Mouse (Mus musculus) midbrain, embryonic 15.5 days (tissue): ENCODE results near the gene Olfr868. TPM values are rescaled to one million over a fixed set of nuclear protein-coding genes. Genes with fewer than 3 reads are reported as not detected.

ENCODE experiments used
- ATAC-seq: fragments of 200-750 bp; cut with Nextera tagmentation; replicated peaks from 2 replicates; pipeline ENCODE4 v1.8.0; 2017; ENCODE audit warnings: moderate TSS enrichment
- H3K27ac ChIP-seq: fragments of 300-500 bp; sonication (generic); 2 replicates; pipeline ENCODE4 v1.5.1; 2015; ENCODE audit warnings: mild to moderate bottlenecking, inconsistent platforms
- H3K27me3 ChIP-seq: fragments of 300-500 bp; sonication (generic); replicated peaks from 2 replicates; pipeline ENCODE4 v1.6.1; 2015; ENCODE audit warnings: inconsistent platforms
- H3K36me3 ChIP-seq: fragments of 300-500 bp; sonication (generic); replicated peaks from 2 replicates; pipeline ENCODE4 v1.6.1; 2015; ENCODE audit warnings: inconsistent platforms
- H3K4me1 ChIP-seq: fragments of 300-500 bp; sonication (generic); 2 replicates; pipeline ENCODE4 v1.6.1; 2015; ENCODE audit warnings: inconsistent platforms
- H3K4me2 ChIP-seq: fragments of 300-500 bp; sonication (generic); 2 replicates; pipeline ENCODE4 v1.6.1; 2015; ENCODE audit warnings: inconsistent platforms, mild to moderate bottlenecking, moderate library complexity
- H3K4me3 ChIP-seq: fragments of 300-500 bp; sonication (generic); 2 replicates; pipeline ENCODE4 v1.5.1; 2015; ENCODE audit warnings: mild to moderate bottlenecking, inconsistent platforms
- H3K9ac ChIP-seq: fragments of 300-500 bp; sonication (generic); 2 replicates; pipeline ENCODE4 v1.6.1; 2015; ENCODE audit warnings: mild to moderate bottlenecking, inconsistent platforms
- H3K9me3 ChIP-seq: fragments of 300-500 bp; sonication (generic); 2 replicates; pipeline ENCODE4 v1.6.1; 2016; ENCODE audit warnings: inconsistent platforms
- WGBS: fragments of 180-500 bp; shearing (Covaris S2); methylation state at CpG from one replicate; pipeline ENCODE4 v1.1.7; 2015; ENCODE audit warnings: mixed read lengths; 5-methylcytosine and 5-hydroxymethylcytosine counted together
- polyA plus RNA-seq: library from polyadenylated mRNA; unstranded; fragments of >200 nt; fragmentation: Nextera tagmentation; extraction: Ambion mirVana; gene quantifications from 2 replicates; pipeline ENCODE4 v1.2.1, GENCODE M21; 2015

Gene Olfr868
- polyA plus RNA-seq, result not detected in 2 replicates

DNA sequence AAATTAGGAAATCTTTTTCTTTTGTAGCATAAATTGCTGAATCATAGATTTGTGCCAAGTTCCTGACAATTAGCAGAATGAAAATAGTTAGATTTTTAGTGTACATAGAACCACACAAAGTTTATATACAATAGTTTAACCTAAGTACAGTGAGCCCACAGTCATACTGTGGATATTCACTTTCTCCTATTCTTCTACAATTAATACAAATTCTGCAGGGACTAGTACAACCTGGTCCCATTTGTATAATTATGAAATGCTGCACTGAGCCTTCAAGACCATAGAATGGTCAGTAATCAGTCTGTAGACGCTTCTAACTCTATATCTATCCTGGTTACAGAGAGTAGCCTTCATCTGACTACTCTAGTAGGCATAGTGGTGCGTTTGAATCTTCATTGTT lies at the start of gene Olfr868:
TSS of gene Olfr868 (plus strand) at position 301 of the 400 bp plus-strand sequence.
- Histone ChIP-seq H3K9ac (no peak within 1 kb of the TSS), H3K4me2 (no peak within 1 kb of the TSS), H3K27ac (no peak within 1 kb of the TSS), H3K27me3 (no peaks in the 10 kb centered on the region), H3K4me1 (no peaks in the 10 kb centered on the region), H3K36me3 (no peaks in the 10 kb centered on the region), H3K9me3 (peaks cover 9% of the 10 kb centered on the region), H3K4me3 (no peak within 1 kb of the TSS)
- WGBS, result 41% methylated on average over 2 of the region's 2 CpGs
- no peak for ATAC-seq

DNA sequence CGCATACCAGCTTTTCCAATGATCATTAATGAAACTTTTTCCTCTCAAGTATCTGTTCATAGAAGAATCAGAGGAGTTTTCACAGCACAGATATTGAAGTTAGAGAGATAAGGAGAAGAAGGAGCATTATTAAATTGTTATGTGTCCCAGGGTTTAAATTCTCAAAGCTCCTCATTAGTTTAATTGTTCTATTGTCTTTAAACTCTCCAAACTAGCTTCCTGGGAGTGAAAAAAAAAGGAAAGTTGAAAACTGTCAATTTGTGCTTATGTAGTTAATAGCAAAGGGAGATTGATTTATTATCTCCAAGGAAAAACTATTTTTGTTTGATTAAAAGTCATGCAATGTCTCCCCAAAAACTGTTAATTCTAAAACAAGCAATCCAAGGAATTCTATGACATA lies 41.0 kb upstream of the Olfr868 start, which contains the start of gene Olfr867:
TSS of gene Olfr867 (minus strand) at position 101 of the 400 bp plus-strand sequence.
- Histone ChIP-seq H3K4me3 (no peak within 1 kb of the TSS), H3K9ac (no peak within 1 kb of the TSS), H3K9me3 (0 out of 2 replicates have a peak, but pooled peaks cover 5% of the 10 kb centered on the region), H3K36me3 (no peaks in the 10 kb centered on the region), H3K27ac (no peak within 1 kb of the TSS), H3K4me1 (no peaks in the 10 kb centered on the region), H3K4me2 (no peak within 1 kb of the TSS), H3K27me3 (no peaks in the 10 kb centered on the region)
- no peak for ATAC-seq
- 87% methylated on average over 1 of the region's 1 CpGs for WGBS

DNA sequence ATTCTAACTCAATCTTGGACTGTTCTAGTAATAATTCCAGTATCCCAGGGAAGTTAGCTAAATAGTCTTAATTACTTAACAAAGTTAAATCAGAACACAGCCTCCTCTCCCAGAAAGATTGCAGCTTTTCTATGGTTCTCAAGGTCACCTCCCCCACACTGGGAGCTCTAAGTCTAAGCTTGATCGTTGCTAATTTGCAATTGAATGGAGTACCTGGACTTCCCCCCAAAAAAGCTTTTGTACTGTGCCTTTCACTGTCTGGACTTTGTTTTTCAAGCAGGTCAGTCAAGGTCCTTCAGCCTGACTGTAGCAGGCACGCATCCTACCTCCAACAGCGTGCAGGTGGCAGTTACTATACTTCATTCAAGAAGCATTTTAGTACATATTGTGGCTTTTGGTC lies 28.2 kb upstream of the Olfr868 start:
- Histone ChIP-seq H3K9ac (no peak overlapping the region), H3K4me1 (no peaks in the 10 kb centered on the region), H3K27ac (no peak overlapping the region), H3K27me3 (no peaks in the 10 kb centered on the region), H3K9me3 (peaks cover 13% of the 10 kb centered on the region), H3K36me3 (no peaks in the 10 kb centered on the region), H3K4me3 (no peak overlapping the region), H3K4me2 (no peak overlapping the region)
- ATAC-seq, result no peak
- WGBS, result 70% methylated on average over 3 of the region's 3 CpGs

DNA sequence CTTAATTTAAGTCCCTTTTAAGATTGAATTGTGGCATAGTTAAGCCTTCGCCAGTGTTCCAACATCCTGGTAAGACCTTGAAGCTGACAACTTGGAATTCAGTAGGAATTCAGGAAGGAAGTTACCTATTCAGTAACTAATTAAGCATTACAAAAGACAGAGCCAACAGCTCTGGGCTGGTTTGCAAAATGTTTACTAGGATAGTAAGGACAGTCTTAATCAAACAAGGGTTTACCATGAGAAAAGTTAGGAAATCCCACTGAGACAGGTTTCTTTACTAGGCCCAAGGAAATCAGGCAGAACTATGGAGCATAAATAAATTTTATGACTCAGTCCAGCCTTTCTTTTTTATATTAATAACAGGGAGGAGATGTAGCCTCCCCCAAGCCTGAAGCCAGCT lies 27.1 kb upstream of the Olfr868 start:
- peaks cover 16% of the 10 kb centered on the region for H3K9me3 ChIP-seq
- no peaks in the 10 kb centered on the region for H3K27me3 ChIP-seq
- WGBS, result 89% methylated on average over 1 of the region's 1 CpGs
- no peak overlapping the region for H3K9ac ChIP-seq
- H3K27ac ChIP-seq, result no peak overlapping the region
- no peaks in the 10 kb centered on the region for H3K4me1 ChIP-seq
- H3K4me3 ChIP-seq, result no peak overlapping the region
- no peaks in the 10 kb centered on the region for H3K36me3 ChIP-seq
- no peak for ATAC-seq
- H3K4me2 ChIP-seq, result no peak overlapping the region

DNA sequence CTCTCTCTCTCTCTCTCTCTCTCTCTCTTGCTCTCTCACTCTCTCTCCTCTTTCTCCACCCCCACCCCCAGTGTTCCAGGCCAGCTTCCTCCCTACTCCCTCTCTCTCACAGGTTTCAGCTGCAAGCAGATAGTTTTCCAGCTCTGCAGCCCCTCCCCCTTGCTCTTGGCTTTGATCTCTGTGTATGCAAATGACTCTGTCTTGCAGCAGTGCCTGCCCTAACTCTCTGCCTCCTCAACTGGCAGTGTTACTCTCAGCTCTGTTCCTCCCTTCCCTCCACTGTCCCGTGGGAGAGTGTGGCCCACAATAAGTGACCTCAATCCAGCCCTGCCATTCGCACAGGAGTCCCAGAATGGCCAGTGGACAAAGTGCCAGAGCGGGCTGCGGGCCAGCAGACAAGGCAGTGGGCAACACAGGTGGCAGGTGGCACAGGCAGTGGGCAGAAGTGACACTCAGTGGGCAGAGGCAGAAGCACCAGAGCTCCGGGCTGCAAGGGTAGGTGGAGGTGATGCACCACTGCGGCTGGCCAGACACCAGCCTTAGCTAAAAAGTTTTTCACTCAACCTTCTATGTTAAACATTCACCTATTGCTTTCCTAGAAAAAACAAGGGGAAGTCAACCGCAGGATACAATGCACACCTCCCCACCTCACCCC lies 24.8 kb upstream of the Olfr868 start:
- 74% methylated on average over 7 of the region's 7 CpGs for WGBS
- Histone ChIP-seq H3K27me3 (no peaks in the 10 kb centered on the region), H3K9me3 (peaks cover 27% of the 10 kb centered on the region), H3K27ac (no peak overlapping the region), H3K9ac (no peak overlapping the region), H3K4me1 (no peaks in the 10 kb centered on the region), H3K4me3 (no peak overlapping the region), H3K4me2 (no peak overlapping the region), H3K36me3 (no peaks in the 10 kb centered on the region)
- no peak for ATAC-seq

DNA sequence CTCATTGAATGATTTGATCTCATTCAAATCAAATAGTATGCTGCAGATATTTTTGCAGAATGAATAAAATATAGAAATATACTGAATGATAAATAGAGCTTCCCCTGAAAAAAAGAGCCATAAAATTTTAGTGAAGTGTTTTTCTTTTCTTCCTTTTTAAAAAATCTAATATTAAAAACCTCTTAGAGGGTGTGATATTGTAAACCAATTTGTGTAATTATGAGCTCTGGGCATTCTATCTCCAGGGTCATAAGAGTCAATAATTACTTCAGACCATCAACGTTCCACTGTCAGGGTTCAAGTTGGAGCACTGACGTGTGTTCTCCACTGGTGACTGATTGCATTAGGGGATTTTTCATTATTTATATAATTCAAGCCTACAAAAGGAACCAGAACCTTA lies 30.3 kb downstream of the Olfr868 start, which contains the start of gene Olfr869:
TSS of gene Olfr869 (plus strand) at position 301 of the 400 bp plus-strand sequence.
- Histone ChIP-seq H3K9me3 (peaks cover 9% of the 10 kb centered on the region; the same call in 1 of the 2 replicates), H3K36me3 (no peaks in the 10 kb centered on the region), H3K27ac (no peak within 1 kb of the TSS), H3K4me2 (no peak within 1 kb of the TSS), H3K27me3 (no peaks in the 10 kb centered on the region), H3K4me3 (no peak within 1 kb of the TSS), H3K9ac (no peak within 1 kb of the TSS), H3K4me1 (no peaks in the 10 kb centered on the region)
- no peak for ATAC-seq
- 80% methylated on average over 2 of the region's 2 CpGs for WGBS

DNA sequence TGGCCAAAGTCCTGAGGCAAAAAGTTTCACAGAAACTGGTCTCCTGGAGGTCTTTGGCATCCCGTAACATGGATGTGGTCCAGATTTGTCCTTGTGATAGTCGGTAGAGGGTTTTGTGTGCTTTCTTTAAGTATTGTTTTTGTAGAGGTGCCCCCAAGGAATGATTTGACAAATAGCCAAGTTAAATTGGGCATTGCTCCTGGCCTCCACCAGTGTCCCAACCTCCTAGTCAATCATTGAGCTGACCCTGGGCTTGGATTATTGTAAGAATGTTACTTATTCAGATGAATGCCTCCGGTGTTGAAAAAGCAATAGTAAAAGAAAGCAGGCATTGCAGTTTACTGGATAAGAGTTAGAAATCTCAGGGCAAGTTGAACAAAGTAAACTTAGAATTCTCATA lies 51.3 kb downstream of the Olfr868 start:
- Histone ChIP-seq H3K9ac (no peak overlapping the region), H3K9me3 (peaks cover 18% of the 10 kb centered on the region), H3K4me1 (no peaks in the 10 kb centered on the region), H3K27ac (no peak overlapping the region), H3K4me3 (no peak overlapping the region), H3K27me3 (no peaks in the 10 kb centered on the region), H3K36me3 (no peaks in the 10 kb centered on the region), H3K4me2 (no peak overlapping the region)
- no peak for ATAC-seq
- WGBS, result 94% methylated on average over 3 of the region's 3 CpGs

Other genes starting within 250 kb of the Olfr868 start
- not detected in 2 replicates for gene Olfr860, start 248.9 kb upstream of the Olfr868 start, polyA plus RNA-seq
- not detected in 2 replicates for gene Olfr862, start 210.6 kb upstream of the Olfr868 start, polyA plus RNA-seq
- 0.09 and 0.14 TPM in 2 replicates for gene Olfr77, start 181.8 kb upstream of the Olfr868 start, polyA plus RNA-seq
- gene Olfr866, start 70.6 kb upstream of the Olfr868 start, polyA plus RNA-seq, result not detected in 2 replicates
- gene Olfr867, start 41.1 kb upstream of the Olfr868 start, polyA plus RNA-seq, result not detected in 2 replicates
- not detected in 2 replicates for gene Olfr869, start 30.4 kb downstream of the Olfr868 start, polyA plus RNA-seq
- gene Olfr870, start 75.4 kb downstream of the Olfr868 start, polyA plus RNA-seq, result not detected in 2 replicates
- not detected in 2 replicates for gene Olfr871, start 113.6 kb downstream of the Olfr868 start, polyA plus RNA-seq
- gene Olfr872, start 138.5 kb downstream of the Olfr868 start, polyA plus RNA-seq, result not detected in 2 replicates
- gene Olfr39, start 183.7 kb downstream of the Olfr868 start, polyA plus RNA-seq, result not detected in 2 replicates
- gene Olfr873, start 199.9 kb downstream of the Olfr868 start, polyA plus RNA-seq, result not detected in 2 replicates
- gene Olfr18, start 237.5 kb downstream of the Olfr868 start, polyA plus RNA-seq, result 0.11 and 0.19 TPM in 2 replicates